Mouse (Mus musculus): ENCODE data around the gene Cdk8. TPM values are rescaled to one million over a fixed set of nuclear protein-coding genes. Genes with fewer than 3 reads are reported as not detected.

The Cdk8 gene
- polyA plus RNA-seq, 1 experiment from 2014 or later, result 18.6 TPM

DNA sequence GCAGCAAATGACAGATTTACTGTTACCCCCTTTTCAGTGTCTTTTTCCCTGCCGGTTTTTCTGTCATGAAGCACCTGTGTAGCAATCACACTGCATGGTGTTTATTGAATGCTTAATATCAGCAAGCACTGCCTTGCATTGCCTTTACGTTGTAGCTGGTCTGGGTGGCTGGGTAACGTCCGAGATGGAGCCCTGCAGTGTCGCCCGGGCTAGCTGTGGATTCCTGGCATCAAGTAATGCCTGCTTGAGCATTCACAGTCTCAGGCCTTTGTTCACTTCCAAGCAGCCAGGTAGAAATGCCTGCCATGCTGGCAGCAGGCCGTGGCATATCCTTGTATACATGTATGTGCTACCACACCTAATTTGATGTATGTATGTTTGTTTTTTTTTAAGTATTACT lies 36.7 kb downstream of the Cdk8 start:
- Histone ChIP-seq H3K4me2 (replicated peaks) (no peak overlapping the region), H3K4me1 (no peaks in the 10 kb centered on the region), H3K4me3 (no peak overlapping the region), H3K36me3 (peaks cover 4% of the 10 kb centered on the region; the same call in 1 of the 2 replicates), H3K9me3 (no peaks in the 10 kb centered on the region), H3K27ac (replicated peaks) (no peak overlapping the region), H3K9ac (replicated peaks) (no peak overlapping the region), H3K27me3 (no peaks in the 10 kb centered on the region)
- WGBS, result 91% methylated on average over 7 of the region's 7 CpGs
- no peak for ATAC-seq (replicated peaks)

GRCm38 (mm10) chr5:146270593-146270992 lies 39.6 kb downstream of the Cdk8 start:
- WGBS, result 86% methylated on average over 9 of the region's 9 CpGs
- H3K9ac ChIP-seq (replicated peaks), result no peak overlapping the region
- no peak overlapping the region for H3K4me2 ChIP-seq (replicated peaks)
- H3K9me3 ChIP-seq, result no peaks in the 10 kb centered on the region
- ATAC-seq (replicated peaks), result no peak
- no peaks in the 10 kb centered on the region for H3K27me3 ChIP-seq
- peaks cover 7% of the 10 kb centered on the region; the same call in 1 of the 2 replicates for H3K4me1 ChIP-seq
- H3K36me3 ChIP-seq, result peaks cover 7% of the 10 kb centered on the region
- H3K27ac ChIP-seq (replicated peaks), result no peak overlapping the region
- no peak overlapping the region for H3K4me3 ChIP-seq

DNA sequence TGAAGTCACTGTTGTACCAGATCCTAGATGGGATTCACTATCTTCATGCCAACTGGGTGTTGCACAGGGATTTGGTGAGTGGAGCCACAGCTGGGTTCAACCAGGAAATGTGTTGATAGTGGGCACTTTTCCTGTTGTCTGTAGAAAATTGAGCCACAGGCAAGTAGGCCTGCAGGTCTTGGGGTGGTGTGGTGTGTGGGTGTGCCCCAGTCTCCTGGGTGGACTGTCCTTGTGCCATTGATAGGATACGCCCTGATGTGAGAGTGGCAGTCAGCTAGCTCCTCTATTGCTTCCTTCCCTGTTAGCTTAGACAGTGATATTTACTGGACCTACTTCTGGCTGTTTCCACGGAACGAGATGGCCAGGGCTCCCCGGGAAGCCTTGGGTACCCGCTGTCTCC lies 40.6 kb downstream of the Cdk8 start:
- Histone ChIP-seq H3K27me3 (no peaks in the 10 kb centered on the region), H3K27ac (replicated peaks) (no peak overlapping the region), H3K4me2 (replicated peaks) (no peak overlapping the region), H3K4me1 (peaks cover 7% of the 10 kb centered on the region; the same call in 1 of the 2 replicates), H3K9ac (replicated peaks) (no peak overlapping the region), H3K9me3 (no peaks in the 10 kb centered on the region), H3K4me3 (no peak overlapping the region), H3K36me3 (peaks cover 11% of the 10 kb centered on the region)
- WGBS, result 84% methylated on average over 5 of the region's 5 CpGs
- no peak for ATAC-seq (replicated peaks)

DNA sequence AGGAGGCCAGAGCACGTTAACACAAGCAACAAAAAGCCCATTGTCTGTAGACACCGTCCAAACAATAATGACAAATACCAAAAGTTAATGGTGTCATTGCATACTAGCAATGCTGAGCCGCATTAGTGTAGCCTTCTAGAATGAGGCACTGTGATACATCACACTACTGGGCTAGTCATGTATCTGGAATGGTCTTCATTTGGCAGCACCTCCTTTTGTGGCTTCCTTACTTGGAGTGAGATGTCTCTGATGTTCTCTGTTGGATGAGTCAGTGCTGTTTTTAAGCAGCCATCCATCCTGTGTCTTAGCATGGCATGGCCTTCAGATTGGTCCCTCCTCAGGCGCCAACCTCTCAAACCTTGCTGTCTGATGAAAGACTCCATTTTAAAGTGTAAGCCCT lies 42.1 kb downstream of the Cdk8 start:
- H3K27ac ChIP-seq (replicated peaks), result no peak overlapping the region
- H3K36me3 ChIP-seq, result peaks cover 11% of the 10 kb centered on the region
- H3K9ac ChIP-seq (replicated peaks), result no peak overlapping the region
- H3K9me3 ChIP-seq, result no peaks in the 10 kb centered on the region
- no peak for ATAC-seq (replicated peaks)
- no peaks in the 10 kb centered on the region for H3K27me3 ChIP-seq
- H3K4me1 ChIP-seq, result peaks cover 7% of the 10 kb centered on the region; the same call in 1 of the 2 replicates
- no peak overlapping the region for H3K4me2 ChIP-seq (replicated peaks)
- 78% methylated on average over 4 of the region's 4 CpGs for WGBS
- no peak overlapping the region for H3K4me3 ChIP-seq

DNA sequence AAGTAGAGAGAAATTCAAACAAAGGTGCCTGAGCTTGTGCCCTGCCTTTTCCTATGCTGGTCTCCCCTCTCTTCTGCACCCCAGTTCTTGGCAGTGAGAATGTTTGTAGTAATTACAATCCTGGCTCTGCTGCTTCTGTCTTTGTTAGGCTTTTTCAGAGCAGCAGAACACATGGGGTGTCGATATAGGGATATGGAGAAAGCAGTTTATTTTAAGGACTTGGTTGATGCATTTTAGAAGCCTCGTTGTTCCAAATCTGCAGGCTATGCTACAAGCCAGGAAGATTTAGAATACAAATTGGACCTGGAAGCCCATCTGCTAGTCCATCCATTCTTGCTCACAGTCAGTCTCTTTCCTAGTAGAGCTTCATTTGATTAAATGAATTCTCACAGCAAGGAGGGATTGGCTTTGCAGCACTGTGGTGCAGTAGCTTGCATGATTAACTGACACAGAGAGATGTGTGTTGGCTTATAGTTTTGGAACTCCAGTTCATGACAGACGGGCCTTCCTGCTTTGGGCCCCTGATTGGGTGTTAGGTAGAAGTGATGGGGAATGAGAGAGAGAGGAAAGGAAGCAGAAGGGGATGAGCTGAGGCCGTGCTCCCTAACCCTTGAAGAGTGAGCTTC lies 43.5 kb downstream of the Cdk8 start:
- Histone ChIP-seq H3K4me3 (no peak overlapping the region), H3K4me1 (peaks cover 7% of the 10 kb centered on the region; the same call in 1 of the 2 replicates), H3K9me3 (no peaks in the 10 kb centered on the region), H3K4me2 (replicated peaks) (no peak overlapping the region), H3K9ac (replicated peaks) (no peak overlapping the region), H3K27me3 (no peaks in the 10 kb centered on the region), H3K27ac (replicated peaks) (peak overlapping the region; percentile 38), H3K36me3 (peaks cover 11% of the 10 kb centered on the region)
- 73% methylated on average over 4 of the region's 4 CpGs for WGBS
- no peak for ATAC-seq (replicated peaks)

GRCm38 (mm10) chr5:146277513-146277912 lies 46.5 kb downstream of the Cdk8 start:
- Histone ChIP-seq H3K36me3 (peaks cover 7% of the 10 kb centered on the region), H3K4me3 (no peak overlapping the region), H3K4me1 (peaks cover 7% of the 10 kb centered on the region; the same call in 1 of the 2 replicates), H3K27ac (replicated peaks) (no peak overlapping the region), H3K9ac (replicated peaks) (no peak overlapping the region), H3K27me3 (no peaks in the 10 kb centered on the region), H3K9me3 (no peaks in the 10 kb centered on the region), H3K4me2 (replicated peaks) (no peak overlapping the region)
- no peak for ATAC-seq (replicated peaks)
- 94% methylated on average over 4 of the region's 4 CpGs for WGBS

GRCm38 (mm10) chr5:146280012-146280411 lies 49.0 kb downstream of the Cdk8 start:
- no peaks in the 10 kb centered on the region for H3K27me3 ChIP-seq

DNA sequence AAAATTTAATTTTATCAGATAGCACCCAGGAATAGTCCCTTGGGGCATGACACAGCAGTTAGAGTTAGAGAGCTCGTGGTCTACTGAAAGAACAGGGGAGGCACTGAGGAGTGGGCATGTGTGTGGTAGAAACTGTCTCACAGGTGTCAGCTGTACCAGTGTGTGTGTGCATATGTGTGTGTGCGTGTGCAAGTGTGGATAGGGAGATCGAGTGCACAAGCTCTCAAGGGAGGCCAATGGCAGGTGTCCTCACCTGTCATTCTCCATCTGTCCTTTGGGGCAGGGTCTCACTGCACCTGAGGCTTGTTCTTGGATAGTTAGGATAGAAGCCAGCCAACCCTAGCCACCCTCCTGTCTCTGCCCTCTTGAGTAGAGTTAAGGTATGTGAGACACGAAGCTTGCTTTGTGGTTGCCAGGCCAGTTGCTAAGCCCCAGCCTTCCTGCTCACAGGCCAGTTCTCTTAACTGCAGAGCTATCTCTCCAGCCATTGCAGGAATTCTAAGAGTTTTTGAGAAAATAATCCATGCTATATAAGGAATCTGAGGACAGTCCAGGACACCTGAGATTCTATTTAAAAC lies 50.3 kb downstream of the Cdk8 start:
- Histone ChIP-seq H3K27me3 (no peaks in the 10 kb centered on the region), H3K4me1 (no peaks in the 10 kb centered on the region), H3K9ac (replicated peaks) (no peak overlapping the region), H3K4me2 (replicated peaks) (no peak overlapping the region), H3K9me3 (no peaks in the 10 kb centered on the region), H3K27ac (replicated peaks) (no peak overlapping the region), H3K4me3 (no peak overlapping the region), H3K36me3 (peaks cover 16% of the 10 kb centered on the region; the same call in 1 of the 2 replicates)
- WGBS, result 90% methylated on average over 4 of the region's 4 CpGs
- no peak for ATAC-seq (replicated peaks)

More at GRCm38 (mm10) chr5:146280012-146280411, 49.0 kb downstream of the Cdk8 start:
- Histone ChIP-seq H3K4me2 (replicated peaks) (no peak overlapping the region), H3K27ac (replicated peaks) (no peak overlapping the region), H3K9me3 (no peaks in the 10 kb centered on the region), H3K9ac (replicated peaks) (no peak overlapping the region), H3K4me3 (no peak overlapping the region), H3K36me3 (peaks cover 11% of the 10 kb centered on the region), H3K4me1 (no peaks in the 10 kb centered on the region)
- ATAC-seq (replicated peaks), result no peak

DNA sequence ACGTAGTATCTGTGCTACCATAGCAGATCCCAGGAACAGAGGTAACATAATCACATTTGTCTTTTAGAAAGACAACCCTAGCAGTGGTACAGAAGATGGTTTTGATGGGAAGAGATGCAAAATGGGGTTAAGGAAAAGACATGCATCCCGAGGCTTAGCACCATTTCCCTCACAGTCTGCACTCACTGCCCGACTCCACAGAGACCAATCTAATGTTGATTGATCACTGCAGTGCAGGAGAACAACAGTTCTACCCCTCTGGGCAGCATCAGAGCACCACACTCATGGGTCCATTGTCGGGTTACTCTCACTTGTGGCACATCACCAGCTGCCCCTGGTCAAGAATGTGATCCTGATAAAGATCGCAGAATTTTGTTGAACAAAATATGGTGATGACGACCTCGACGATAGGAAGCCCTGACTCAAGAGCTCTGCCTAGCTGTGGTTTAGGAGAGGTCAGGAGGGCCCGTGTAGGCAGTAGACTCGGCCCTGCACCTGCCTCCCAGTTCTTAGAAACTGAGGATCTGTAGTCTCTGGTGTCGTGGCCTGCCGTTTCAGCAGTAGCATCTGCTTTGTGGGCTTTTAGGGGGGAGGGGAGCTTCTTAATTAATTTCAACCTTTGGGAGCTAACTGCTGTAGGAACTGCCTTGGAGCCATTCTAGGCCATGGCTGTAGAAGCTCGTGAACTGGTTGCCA lies 51.0 kb downstream of the Cdk8 start:
- H3K4me3 ChIP-seq, result no peak overlapping the region
- H3K9me3 ChIP-seq, result no peaks in the 10 kb centered on the region
- no peak overlapping the region for H3K4me2 ChIP-seq (replicated peaks)
- H3K9ac ChIP-seq (replicated peaks), result no peak overlapping the region
- H3K27me3 ChIP-seq, result no peaks in the 10 kb centered on the region
- H3K36me3 ChIP-seq, result peaks cover 22% of the 10 kb centered on the region; the same call in 1 of the 2 replicates
- no peaks in the 10 kb centered on the region for H3K4me1 ChIP-seq
- H3K27ac ChIP-seq (replicated peaks), result no peak overlapping the region
- ATAC-seq (replicated peaks), result no peak
- 86% methylated on average over 13 of the region's 13 CpGs for WGBS

DNA sequence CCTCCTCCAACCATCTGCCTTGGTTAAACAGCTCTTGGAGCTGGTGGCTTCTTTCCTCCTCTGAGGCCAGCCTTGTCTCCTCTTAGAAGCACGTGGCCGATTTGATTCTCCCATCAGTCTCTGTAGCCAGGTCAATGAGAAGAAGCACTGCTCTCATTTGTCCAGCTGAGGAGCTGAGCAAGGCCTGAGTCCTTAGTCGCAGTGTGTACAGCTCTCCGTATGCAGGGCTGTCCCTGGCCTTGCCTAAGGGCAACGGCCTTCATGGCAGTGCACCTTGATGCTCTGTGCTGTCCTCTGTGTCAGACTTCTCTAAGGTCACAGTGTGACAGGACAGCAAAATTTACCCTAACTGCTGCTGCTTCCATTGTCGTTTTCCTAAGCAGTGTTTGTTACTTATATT lies 52.9 kb downstream of the Cdk8 start:
- H3K4me1 ChIP-seq, result no peaks in the 10 kb centered on the region
- no peaks in the 10 kb centered on the region for H3K9me3 ChIP-seq
- ATAC-seq (replicated peaks), result no peak
- no peaks in the 10 kb centered on the region for H3K27me3 ChIP-seq
- peaks cover 37% of the 10 kb centered on the region for H3K36me3 ChIP-seq
- whole genome bisulfite sequencing, result 90% methylated on average over 6 of the region's 6 CpGs
- H3K4me2 ChIP-seq (replicated peaks), result no peak overlapping the region
- H3K27ac ChIP-seq (replicated peaks), result no peak overlapping the region
- no peak overlapping the region for H3K9ac ChIP-seq (replicated peaks)
- H3K4me3 ChIP-seq, result no peak overlapping the region

GRCm38 (mm10) chr5:146287416-146287815 lies 56.4 kb downstream of the Cdk8 start:
- no peaks in the 10 kb centered on the region for H3K9me3 ChIP-seq
- H3K4me3 ChIP-seq, result no peak overlapping the region
- H3K27ac ChIP-seq (replicated peaks), result no peak overlapping the region
- no peak overlapping the region for H3K9ac ChIP-seq (replicated peaks)
- H3K27me3 ChIP-seq, result no peaks in the 10 kb centered on the region
- H3K36me3 ChIP-seq, result peaks cover 48% of the 10 kb centered on the region
- H3K4me1 ChIP-seq, result no peaks in the 10 kb centered on the region
- ATAC-seq (replicated peaks), result no peak
- no peak overlapping the region for H3K4me2 ChIP-seq (replicated peaks)
- WGBS, result 80% methylated on average over 10 of the region's 10 CpGs

DNA sequence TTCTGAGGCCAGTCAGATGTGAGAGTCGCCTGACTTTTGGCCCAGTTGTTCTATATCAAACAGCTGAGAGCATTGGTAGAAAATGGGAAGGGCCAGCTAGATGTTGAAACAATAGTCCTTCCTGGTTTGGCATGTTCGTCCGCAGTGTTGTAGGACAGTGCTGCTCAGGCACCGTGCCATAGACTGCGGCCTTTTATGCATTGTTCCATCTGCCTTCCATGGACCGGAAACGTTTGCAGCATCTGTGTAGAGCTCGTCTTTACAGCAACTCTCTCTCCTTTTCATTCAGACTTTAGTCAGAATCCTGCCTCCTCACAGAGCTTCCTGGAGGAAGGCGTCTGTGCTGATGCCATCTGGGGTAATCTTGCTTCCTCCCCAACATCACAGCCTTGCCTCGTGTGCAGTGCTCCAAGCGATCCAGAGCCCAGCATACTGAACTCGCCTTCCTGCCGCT lies 57.0 kb downstream of the Cdk8 start:
- no peak for ATAC-seq (replicated peaks)
- 77% methylated on average over 13 of the region's 13 CpGs for WGBS
- H3K4me2 ChIP-seq (replicated peaks), result no peak overlapping the region
- H3K4me3 ChIP-seq, result no peak overlapping the region
- peaks cover 49% of the 10 kb centered on the region for H3K36me3 ChIP-seq
- H3K9me3 ChIP-seq, result no peaks in the 10 kb centered on the region
- H3K27me3 ChIP-seq, result no peaks in the 10 kb centered on the region
- H3K9ac ChIP-seq (replicated peaks), result no peak overlapping the region
- no peak overlapping the region for H3K27ac ChIP-seq (replicated peaks)
- H3K4me1 ChIP-seq, result no peaks in the 10 kb centered on the region

Measured in forebrain, embryonic 15.5 days (tissue).